Mouse (Mus musculus) hindbrain, embryonic 11.5 days (tissue): ENCODE results near the gene Wasf3. TPM values are rescaled to one million over a fixed set of nuclear protein-coding genes. Genes with fewer than 3 reads are reported as not detected.
A peak's percentile ranks its signal among the peaks of the same experiment; 100 is the strongest.
"Not testable (repeated sequence)": the region's sequence is repeated elsewhere in the genome, so short reads cannot be mapped to it uniquely, and the experiment has no call there.

Experiments
- ATAC-seq: fragments of 200-750 bp; cut with Nextera tagmentation; 2 replicates; pipeline ENCODE4 v1.8.0; 2017; ENCODE audit warnings: mild to moderate bottlenecking, moderate TSS enrichment, moderate library complexity; ENCODE audit not compliant: low FRiP score
- DNase-seq: peaks from one replicate; pipeline ENCODE4 v3.0.0-alpha.2; 2015; ENCODE audit warnings: low spot score
- H3K27ac ChIP-seq: fragments of 300-500 bp; sonication (generic); 2 replicates; pipeline ENCODE4 v1.5.1; 2014; ENCODE audit warnings: mild to moderate bottlenecking, low read depth, low read length
- H3K27me3 ChIP-seq: fragments of 300-500 bp; sonication (generic); 2 replicates; pipeline ENCODE4 v1.6.1; 2014; ENCODE audit warnings: mild to moderate bottlenecking, low read length, moderate library complexity, mixed read lengths; ENCODE audit not compliant: control insufficient read depth, insufficient read depth
- H3K36me3 ChIP-seq: fragments of 300-500 bp; sonication (generic); 2 replicates; pipeline ENCODE4 v1.6.1; 2014; ENCODE audit warnings: mild to moderate bottlenecking, low read length, moderate library complexity, mixed read lengths; ENCODE audit not compliant: control insufficient read depth, insufficient read depth
- H3K4me1 ChIP-seq: fragments of 300-500 bp; sonication (generic); replicated peaks from 2 replicates; pipeline ENCODE4 v1.6.1; 2014; ENCODE audit warnings: low read length, mixed read lengths; ENCODE audit not compliant: control insufficient read depth, insufficient read depth
- H3K4me2 ChIP-seq: fragments of 300-500 bp; sonication (generic); replicated peaks from 2 replicates; pipeline ENCODE4 v1.6.1; 2014; ENCODE audit warnings: mild to moderate bottlenecking, low read depth, low read length
- H3K4me3 ChIP-seq: fragments of 300-500 bp; sonication (generic); 2 replicates; pipeline ENCODE4 v1.5.1; 2014; ENCODE audit warnings: low read depth, low read length
- H3K9ac ChIP-seq: fragments of 300-500 bp; sonication (generic); 2 replicates; pipeline ENCODE4 v1.6.1; 2014; ENCODE audit warnings: low read depth, low read length
- H3K9me3 ChIP-seq: fragments of 300-500 bp; sonication (generic); 2 replicates; pipeline ENCODE4 v1.6.1; 2016; ENCODE audit warnings: low read length; ENCODE audit not compliant: control insufficient read depth
- WGBS: fragments of 180-500 bp; shearing (Covaris S2); extraction: QIAGEN DNeasy Blood & Tissue Kit; methylation state at CpG from one replicate; pipeline ENCODE4 v1.1.7; 2014; 5-methylcytosine and 5-hydroxymethylcytosine counted together
- polyA plus RNA-seq: library from polyadenylated mRNA; unstranded; fragments of >200 nt; fragmentation: Nextera tagmentation; extraction: Ambion mirVana; gene quantifications from 2 replicates; pipeline ENCODE4 v1.2.1, GENCODE M21; 2014

The Wasf3 gene
- polyA plus RNA-seq, 1 experiment from 2014 or later: 7.1 TPM

DNA sequence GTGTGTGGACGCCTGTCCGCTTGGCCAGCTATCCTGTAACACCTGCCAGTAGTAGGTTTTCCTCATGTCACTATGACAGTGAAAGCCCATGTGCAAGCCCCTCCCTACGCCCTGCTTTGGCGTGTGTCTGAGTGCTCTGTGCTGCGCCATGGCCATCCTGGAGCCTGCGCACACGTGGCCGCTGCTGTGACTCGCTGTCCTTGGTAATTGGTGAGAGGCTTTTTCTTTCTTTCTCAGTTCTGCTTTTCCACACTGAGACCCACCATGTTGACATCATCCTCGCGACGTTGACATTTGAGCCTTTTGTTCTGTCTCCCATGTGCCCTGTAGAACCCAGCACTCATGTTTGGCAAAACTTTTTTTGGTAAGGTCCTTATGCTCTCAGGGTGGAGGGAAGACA lies 87.0 kb downstream of the Wasf3 start:
- H3K36me3 ChIP-seq: no peaks in the 10 kb centered on the region
- H3K4me2 ChIP-seq: no peak overlapping the region
- H3K27ac ChIP-seq: no peak overlapping the region

DNA sequence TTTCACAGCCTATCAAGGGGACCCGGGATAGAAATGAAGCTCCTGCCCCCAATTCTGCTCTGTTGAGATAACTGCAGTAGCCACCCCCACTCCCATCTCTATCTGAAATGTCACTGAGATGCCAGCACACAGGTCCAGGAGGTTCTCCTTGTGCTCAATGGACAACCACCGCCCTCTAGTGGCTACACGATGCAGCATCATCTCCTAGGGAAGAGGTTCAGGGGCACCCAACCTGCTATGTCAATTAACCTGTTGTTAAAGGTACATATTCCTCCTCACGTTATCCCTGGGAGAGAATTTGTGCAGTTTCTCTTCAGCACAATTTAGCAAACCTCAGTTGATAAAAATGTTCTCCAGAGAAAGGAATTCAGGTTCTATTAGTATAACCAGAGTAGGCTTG lies 94.8 kb downstream of the Wasf3 start:
- not testable (repeated sequence) for H3K4me2 ChIP-seq, H3K9me3 ChIP-seq, H3K4me3 ChIP-seq, ATAC-seq, H3K36me3 ChIP-seq, H3K27me3 ChIP-seq, H3K9ac ChIP-seq, H3K4me1 ChIP-seq, H3K27ac ChIP-seq
- peak; percentile 8 for DNase-seq
- 12% methylated on average over 4 of the region's 4 CpGs for WGBS

More for the DNA sequence above, 87.0 kb downstream of the Wasf3 start:
- Histone ChIP-seq H3K4me1 (no peaks in the 10 kb centered on the region), H3K9me3 (no peaks in the 10 kb centered on the region), H3K9ac (no peak overlapping the region), H3K27me3 (no peaks in the 10 kb centered on the region), H3K4me3 (no peak overlapping the region)
- DNase-seq: no peak
- ATAC-seq: no peak
- WGBS: 95% methylated on average over 12 of the region's 12 CpGs

DNA sequence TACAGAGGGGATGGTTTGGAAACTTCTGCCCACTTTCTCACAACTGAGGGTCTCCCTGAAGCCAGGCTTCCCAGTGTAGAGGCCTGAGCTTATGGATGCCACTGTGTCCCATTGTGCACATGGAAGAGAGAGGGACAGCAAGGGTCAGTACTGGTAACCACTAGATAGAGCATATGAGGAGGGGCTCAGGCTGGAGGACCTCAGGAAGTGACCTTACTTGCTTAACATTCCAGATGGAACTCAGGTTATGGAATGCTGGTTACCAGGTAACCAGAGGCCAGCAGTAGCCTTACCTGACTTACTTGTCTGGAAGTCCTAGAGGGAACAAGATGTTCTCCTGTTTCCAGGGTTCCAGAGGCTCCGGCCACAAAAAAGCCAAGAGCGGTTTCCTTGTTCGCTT lies 96.9 kb downstream of the Wasf3 start, which contains the start of gene Gm6408:
TSS of gene Gm6408 (plus strand) at position 301 of the 400 bp plus-strand sequence.
- ATAC-seq, H3K27me3 ChIP-seq, H3K9me3 ChIP-seq, H3K4me3 ChIP-seq, H3K36me3 ChIP-seq, H3K4me1 ChIP-seq, H3K4me2 ChIP-seq, DNase-seq, H3K9ac ChIP-seq, H3K27ac ChIP-seq: not testable (repeated sequence)
- 100% methylated on average over 1 of the region's 3 CpGs for WGBS

DNA sequence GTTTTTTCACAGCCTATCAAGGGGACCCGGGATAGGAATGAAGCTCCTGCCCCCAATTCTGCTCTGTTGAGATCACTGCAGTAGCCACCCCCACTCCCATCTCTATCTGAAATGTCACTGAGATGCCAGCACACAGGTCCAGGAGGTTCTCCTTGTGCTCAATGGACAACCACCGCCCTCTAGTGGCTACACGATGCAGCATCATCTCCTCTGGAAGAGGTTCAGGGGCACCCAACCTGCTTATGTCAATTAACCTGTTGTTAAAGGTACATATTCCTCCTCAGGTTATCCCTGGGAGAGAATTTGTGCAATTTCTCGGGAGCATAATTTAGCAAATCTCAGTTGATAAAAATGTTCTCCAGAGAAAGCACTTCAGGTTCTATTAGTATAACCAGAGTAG lies 104.2 kb downstream of the Wasf3 start:
- not testable (repeated sequence) for H3K4me1 ChIP-seq, H3K27me3 ChIP-seq, DNase-seq, H3K9me3 ChIP-seq, H3K27ac ChIP-seq, ATAC-seq, H3K9ac ChIP-seq, H3K36me3 ChIP-seq, H3K4me2 ChIP-seq, H3K4me3 ChIP-seq
- WGBS: 12% methylated on average over 3 of the region's 4 CpGs

DNA sequence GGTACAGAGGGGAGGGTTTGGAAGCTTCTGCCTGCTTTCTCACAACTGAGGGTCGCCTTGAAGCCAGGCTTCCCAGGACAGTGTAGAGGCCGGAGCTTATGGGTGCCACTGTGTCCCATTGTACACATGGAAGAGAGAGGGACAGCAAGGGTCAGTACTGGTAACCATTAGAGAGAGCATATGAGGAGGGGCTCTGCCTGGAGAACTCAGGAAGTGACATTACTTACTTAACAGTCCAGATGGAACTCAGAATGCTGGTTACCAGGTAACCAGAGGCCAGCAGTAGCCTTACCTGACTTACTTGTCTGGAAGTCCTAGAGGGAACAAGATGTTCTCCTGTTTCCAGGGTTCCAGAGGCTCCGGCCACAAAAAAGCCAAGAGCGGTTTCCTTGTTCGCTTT lies 106.3 kb downstream of the Wasf3 start, which contains the start of gene Gm6370:
TSS of gene Gm6370 (plus strand) at position 301 of the 400 bp plus-strand sequence.
- H3K4me1 ChIP-seq, DNase-seq, H3K27me3 ChIP-seq, ATAC-seq, H3K27ac ChIP-seq, H3K36me3 ChIP-seq, H3K9ac ChIP-seq, H3K9me3 ChIP-seq, H3K4me2 ChIP-seq, H3K4me3 ChIP-seq: not testable (repeated sequence)
- WGBS: no CpG with 5 or more reads among the region's 5 CpGs

DNA sequence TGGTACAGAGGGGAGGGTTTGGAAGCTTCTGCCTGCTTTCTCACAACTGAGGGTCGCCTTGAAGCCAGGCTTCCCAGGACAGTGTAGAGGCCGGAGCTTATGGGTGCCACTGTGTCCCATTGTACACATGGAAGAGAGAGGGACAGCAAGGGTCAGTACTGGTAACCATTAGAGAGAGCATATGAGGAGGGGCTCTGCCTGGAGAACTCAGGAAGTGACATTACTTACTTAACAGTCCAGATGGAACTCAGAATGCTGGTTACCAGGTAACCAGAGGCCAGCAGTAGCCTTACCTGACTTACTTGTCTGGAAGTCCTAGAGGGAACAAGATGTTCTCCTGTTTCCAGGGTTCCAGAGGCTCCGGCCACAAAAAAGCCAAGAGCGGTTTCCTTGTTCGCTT lies 117.3 kb downstream of the Wasf3 start, which contains the start of gene 4930449I24Rik:
TSS of gene 4930449I24Rik (plus strand) at position 301 of the 400 bp plus-strand sequence.
- not testable (repeated sequence) for H3K4me1 ChIP-seq, ATAC-seq, H3K27me3 ChIP-seq, H3K4me3 ChIP-seq, DNase-seq, H3K9me3 ChIP-seq, H3K27ac ChIP-seq, H3K36me3 ChIP-seq, H3K4me2 ChIP-seq, H3K9ac ChIP-seq
- no CpG with 5 or more reads among the region's 5 CpGs for WGBS

DNA sequence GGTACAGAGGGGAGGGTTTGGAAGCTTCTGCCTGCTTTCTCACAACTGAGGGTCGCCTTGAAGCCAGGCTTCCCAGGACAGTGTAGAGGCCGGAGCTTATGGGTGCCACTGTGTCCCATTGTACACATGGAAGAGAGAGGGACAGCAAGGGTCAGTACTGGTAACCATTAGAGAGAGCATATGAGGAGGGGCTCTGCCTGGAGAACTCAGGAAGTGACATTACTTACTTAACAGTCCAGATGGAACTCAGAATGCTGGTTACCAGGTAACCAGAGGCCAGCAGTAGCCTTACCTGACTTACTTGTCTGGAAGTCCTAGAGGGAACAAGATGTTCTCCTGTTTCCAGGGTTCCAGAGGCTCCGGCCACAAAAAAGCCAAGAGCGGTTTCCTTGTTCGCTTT lies 129.0 kb downstream of the Wasf3 start, which contains the start of gene Gm3402:
TSS of gene Gm3402 (plus strand) at position 301 of the 400 bp plus-strand sequence.
- not testable (repeated sequence) for H3K27ac ChIP-seq, H3K4me1 ChIP-seq, H3K27me3 ChIP-seq, H3K4me2 ChIP-seq, H3K9ac ChIP-seq, H3K36me3 ChIP-seq, ATAC-seq, H3K9me3 ChIP-seq, DNase-seq, H3K4me3 ChIP-seq
- WGBS: no CpG with 5 or more reads among the region's 5 CpGs

Other genes starting within 250 kb of the Wasf3 start
- not detected in 2 replicates for gene Gm5565, start 224.4 kb upstream of the Wasf3 start, polyA plus RNA-seq
- not detected in 2 replicates for gene Gm6309, start 214.3 kb upstream of the Wasf3 start, polyA plus RNA-seq
- not detected in 2 replicates for gene 1700001J03Rik, start 199.7 kb upstream of the Wasf3 start, polyA plus RNA-seq
- gene Rnf6, start 163.4 kb upstream of the Wasf3 start, polyA plus RNA-seq: 22.1 and 24.1 TPM in 2 replicates
- 36.9 and 40.5 TPM in 2 replicates for gene Cdk8, start 153.8 kb upstream of the Wasf3 start, polyA plus RNA-seq
- not detected in 2 replicates for gene Gm6408, start 97.0 kb downstream of the Wasf3 start, polyA plus RNA-seq
- not detected in 2 replicates for gene Gm6370, start 106.4 kb downstream of the Wasf3 start, polyA plus RNA-seq
- not detected in 2 replicates for gene 4930449I24Rik, start 117.4 kb downstream of the Wasf3 start, polyA plus RNA-seq
- gene Gm3402, start 129.1 kb downstream of the Wasf3 start, polyA plus RNA-seq: not detected in 2 replicates
- not detected in 2 replicates for gene Gm3404, start 140.8 kb downstream of the Wasf3 start, polyA plus RNA-seq
- not detected in 2 replicates for gene Gm3409, start 152.7 kb downstream of the Wasf3 start, polyA plus RNA-seq
- not detected in 2 replicates for gene Gm3415, start 171.2 kb downstream of the Wasf3 start, polyA plus RNA-seq
- 0.14 and 0.38 TPM in 2 replicates for gene Gpr12, start 200.3 kb downstream of the Wasf3 start, polyA plus RNA-seq